Mouse (Mus musculus): ENCODE results near the gene Tfap2e. TPM values are rescaled to one million over a fixed set of nuclear protein-coding genes. Genes with fewer than 3 reads are reported as not detected.

Gene Tfap2e
- total and polyA plus RNA-seq, 2 experiments from 2014 or later, result 0.86 to 1.1 TPM

DNA sequence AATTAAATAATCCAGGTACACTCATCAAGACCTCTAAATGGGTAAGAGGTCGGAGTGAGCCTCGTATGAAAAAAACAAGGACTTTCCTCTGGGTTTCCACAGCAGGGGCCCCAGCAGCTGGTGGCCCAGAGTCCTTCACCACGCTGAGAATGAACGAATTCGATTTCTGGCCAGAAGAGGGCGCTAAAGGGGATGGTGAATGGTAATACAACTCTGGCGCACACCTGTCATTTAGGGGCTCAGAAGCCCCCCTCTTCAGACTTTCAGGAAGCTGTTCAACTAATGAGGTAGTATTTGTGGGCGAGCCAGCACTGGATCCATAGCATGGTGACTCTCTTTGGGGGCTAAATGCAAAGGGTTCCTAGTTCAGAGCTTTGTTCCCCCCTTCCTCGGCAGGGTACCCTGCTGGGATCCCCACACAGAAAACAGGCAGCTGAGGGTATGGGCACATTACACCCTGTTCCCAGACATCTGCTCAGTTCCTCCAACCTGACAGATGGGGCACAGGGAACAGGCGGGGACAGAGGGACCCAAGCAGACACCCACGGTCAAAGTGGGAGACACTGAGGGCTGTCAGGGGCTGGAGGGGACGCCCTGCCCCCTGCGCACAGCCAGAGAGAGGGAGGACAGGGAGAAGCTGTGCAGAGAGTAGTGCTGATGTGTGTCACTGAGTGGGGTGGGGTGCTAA, 9.6 kb upstream of the Tfap2e start:
- DNase-seq, result peak; percentile 80
- 33% methylated on average over 13 of the region's 13 CpGs for WGBS
- ATAC-seq, result peak; percentile 26; the same call in 1 of the 2 replicates

GRCm38 (mm10) chr4:126744831-126745230, 8.8 kb upstream of the Tfap2e start:
- 85% methylated on average over 14 of the region's 14 CpGs for WGBS
- no peak overlapping the region for H3K27ac ChIP-seq (ENCODE audit: low read depth, low read length)
- no peak for ATAC-seq
- H3K36me3 ChIP-seq (ENCODE audit: insufficient read depth), result peaks cover 63% of the 10 kb centered on the region
- H3K4me1 ChIP-seq (ENCODE audit: insufficient read depth), result peaks cover 4% of the 10 kb centered on the region
- H3K4me3 ChIP-seq (ENCODE audit: low read depth, low read length), result no peak overlapping the region
- no peak for TF ChIP-seq CTCF (IDR thresholded peaks at IDR 0.05; ENCODE audit: low read depth)
- H3K9me3 ChIP-seq (ENCODE audit: low read length), result no peaks in the 10 kb centered on the region
- DNase-seq, result no peak
- H3K27me3 ChIP-seq (ENCODE audit: insufficient read depth, low read length), result no peaks in the 10 kb centered on the region
- no peak overlapping the region for H3K9ac ChIP-seq
- H3K4me2 ChIP-seq (ENCODE audit: low read depth), result no peak overlapping the region

More for the DNA sequence above, 9.6 kb upstream of the Tfap2e start:
- Histone ChIP-seq H3K9me3 (ENCODE audit: low read length) (no peaks in the 10 kb centered on the region), H3K36me3 (ENCODE audit: insufficient read depth) (peaks cover 68% of the 10 kb centered on the region), H3K4me2 (ENCODE audit: low read depth) (no peak overlapping the region), H3K4me1 (ENCODE audit: insufficient read depth) (peaks cover 11% of the 10 kb centered on the region), H3K4me3 (ENCODE audit: low read depth, low read length) (no peak overlapping the region), H3K27ac (ENCODE audit: low read depth, low read length) (no peak overlapping the region), H3K27me3 (ENCODE audit: insufficient read depth, low read length) (no peaks in the 10 kb centered on the region), H3K9ac (no peak overlapping the region)
- peak; percentile 77 for TF ChIP-seq CTCF (IDR thresholded peaks at IDR 0.05; ENCODE audit: low read depth)

DNA sequence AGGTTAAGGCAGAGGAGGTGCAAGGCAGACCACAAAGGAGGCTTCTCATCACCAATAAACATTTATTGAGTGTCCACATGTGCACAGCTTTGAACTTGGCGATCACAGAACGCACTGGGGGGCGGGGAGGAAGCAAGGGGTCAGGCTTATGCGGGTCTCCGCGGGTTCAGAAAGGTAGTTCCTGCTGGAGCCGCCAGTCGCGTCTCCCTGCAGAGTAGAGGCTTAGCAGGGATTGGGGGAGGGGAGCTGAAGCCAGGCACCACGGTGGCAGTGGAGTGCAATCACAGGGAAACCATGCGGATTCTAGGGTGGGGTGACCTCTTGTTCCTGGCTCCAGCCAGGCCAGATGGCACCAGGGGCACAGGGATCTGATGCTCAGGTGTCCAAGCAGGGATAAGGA, 7.7 kb upstream of the Tfap2e start:
- no peak for ATAC-seq
- no peak overlapping the region for H3K4me2 ChIP-seq (ENCODE audit: low read depth)
- H3K4me1 ChIP-seq (ENCODE audit: insufficient read depth), result no peaks in the 10 kb centered on the region; the same call in 1 of the 2 replicates
- H3K27ac ChIP-seq (ENCODE audit: low read depth, low read length), result no peak overlapping the region
- DNase-seq, result no peak
- peaks cover 3% of the 10 kb centered on the region; the same call in 1 of the 2 replicates for H3K27me3 ChIP-seq (ENCODE audit: insufficient read depth, low read length)
- H3K36me3 ChIP-seq (ENCODE audit: insufficient read depth), result peaks cover 54% of the 10 kb centered on the region
- H3K9me3 ChIP-seq (ENCODE audit: low read length), result no peaks in the 10 kb centered on the region
- 21% methylated on average over 11 of the region's 11 CpGs for WGBS
- no peak overlapping the region for H3K4me3 ChIP-seq (ENCODE audit: low read depth, low read length)
- H3K9ac ChIP-seq, result no peak overlapping the region
- TF ChIP-seq CTCF (IDR thresholded peaks at IDR 0.05; ENCODE audit: low read depth), result no peak

DNA sequence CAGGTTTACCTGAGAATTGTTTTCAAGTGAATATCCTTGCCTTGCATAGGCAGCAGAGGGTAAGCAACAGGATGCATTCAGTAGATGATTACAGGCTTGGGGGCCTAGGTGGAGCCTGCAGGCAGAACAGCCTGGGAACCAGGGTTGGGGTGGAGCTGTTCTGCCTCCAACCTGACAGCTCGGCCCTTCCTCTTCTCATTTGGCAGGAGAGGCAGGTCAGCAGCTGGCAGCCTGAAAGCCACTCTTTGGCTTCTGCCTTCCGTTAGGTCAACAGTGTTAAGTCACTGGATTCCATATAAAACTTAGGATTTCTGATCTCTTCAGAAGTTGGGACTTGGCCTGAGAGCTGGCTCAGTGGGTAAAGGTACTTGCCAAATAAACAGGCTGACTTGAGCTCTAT, 6.9 kb upstream of the Tfap2e start:
- Histone ChIP-seq H3K4me2 (ENCODE audit: low read depth) (no peak overlapping the region), H3K27ac (ENCODE audit: low read depth, low read length) (no peak overlapping the region), H3K4me1 (ENCODE audit: insufficient read depth) (no peaks in the 10 kb centered on the region; the same call in 1 of the 2 replicates), H3K9ac (no peak overlapping the region), H3K4me3 (ENCODE audit: low read depth, low read length) (no peak overlapping the region), H3K36me3 (ENCODE audit: insufficient read depth) (peaks cover 46% of the 10 kb centered on the region), H3K27me3 (ENCODE audit: insufficient read depth, low read length) (peaks cover 10% of the 10 kb centered on the region; the same call in 1 of the 2 replicates), H3K9me3 (ENCODE audit: low read length) (no peaks in the 10 kb centered on the region)
- ATAC-seq (no peak), DNase-seq (no peak)
- TF ChIP-seq CTCF (IDR thresholded peaks at IDR 0.05; ENCODE audit: low read depth), result no peak
- 68% methylated on average over 2 of the region's 2 CpGs for WGBS

GRCm38 (mm10) chr4:126741448-126741847, 5.4 kb upstream of the Tfap2e start:
- DNase-seq, result peak; percentile 92
- peak; percentile 79 for ATAC-seq
- Histone ChIP-seq H3K4me2 (ENCODE audit: low read depth) (no peak overlapping the region; the same call in 1 of the 2 replicates), H3K4me3 (ENCODE audit: low read depth, low read length) (no peak overlapping the region), H3K27ac (ENCODE audit: low read depth, low read length) (no peak overlapping the region), H3K4me1 (ENCODE audit: insufficient read depth) (no peaks in the 10 kb centered on the region; the same call in 1 of the 2 replicates), H3K9ac (no peak overlapping the region), H3K27me3 (ENCODE audit: insufficient read depth, low read length) (peaks cover 23% of the 10 kb centered on the region; the same call in 1 of the 2 replicates), H3K36me3 (ENCODE audit: insufficient read depth) (peaks cover 35% of the 10 kb centered on the region), H3K9me3 (ENCODE audit: low read length) (no peaks in the 10 kb centered on the region)
- TF ChIP-seq CTCF (IDR thresholded peaks at IDR 0.05; ENCODE audit: low read depth), result peak; percentile 94
- 5% methylated on average over 12 of the region's 12 CpGs for whole genome bisulfite sequencing

DNA sequence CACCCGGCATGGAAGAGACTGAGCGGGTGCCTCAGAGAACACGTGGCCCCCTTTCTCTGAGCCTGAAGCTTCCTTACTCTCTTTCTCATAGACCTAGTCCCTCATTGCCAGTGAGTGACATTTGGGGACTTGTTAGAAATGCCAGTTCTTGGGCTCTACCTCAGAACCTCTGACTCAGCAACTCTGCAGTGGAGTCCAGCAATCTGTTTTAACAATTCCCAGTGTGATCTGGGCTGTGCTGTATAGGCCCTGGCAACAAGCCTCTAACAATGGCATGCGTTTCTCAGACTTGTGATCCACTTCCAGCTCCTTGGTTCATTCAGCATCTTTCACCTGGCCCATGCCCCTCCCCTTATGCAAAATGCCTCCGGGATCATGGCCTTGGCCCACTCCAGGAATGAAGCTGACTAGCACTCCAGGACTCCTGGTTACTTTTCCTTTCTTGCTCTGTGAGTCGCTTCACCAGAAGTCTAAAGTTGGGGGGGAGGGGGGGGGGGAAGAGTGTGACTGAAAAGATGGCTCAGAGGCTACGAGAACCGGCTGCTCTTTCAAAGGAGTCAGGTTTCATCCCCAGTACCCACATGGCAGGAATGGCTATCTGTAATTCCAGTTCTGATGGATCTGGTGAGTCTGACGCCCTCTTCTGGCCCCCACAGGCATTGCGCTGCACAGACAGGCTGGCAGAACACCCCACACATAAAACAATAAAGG, 4.1 kb upstream of the Tfap2e start:
- no peak overlapping the region for H3K4me3 ChIP-seq (ENCODE audit: low read depth, low read length)
- peak; percentile 44; the same call in 1 of the 2 replicates for TF ChIP-seq CTCF (IDR thresholded peaks at IDR 0.05; ENCODE audit: low read depth)
- ATAC-seq, result no peak
- H3K4me2 ChIP-seq (ENCODE audit: low read depth), result no peak overlapping the region
- peaks cover 30% of the 10 kb centered on the region; the same call in 1 of the 2 replicates for H3K27me3 ChIP-seq (ENCODE audit: insufficient read depth, low read length)
- H3K36me3 ChIP-seq (ENCODE audit: insufficient read depth), result peaks cover 23% of the 10 kb centered on the region
- no peaks in the 10 kb centered on the region for H3K9me3 ChIP-seq (ENCODE audit: low read length)
- DNase-seq, result no peak
- whole genome bisulfite sequencing, result 20% methylated on average over 10 of the region's 10 CpGs
- H3K9ac ChIP-seq, result no peak overlapping the region
- no peaks in the 10 kb centered on the region; the same call in 1 of the 2 replicates for H3K4me1 ChIP-seq (ENCODE audit: insufficient read depth)
- H3K27ac ChIP-seq (ENCODE audit: low read depth, low read length), result no peak overlapping the region

Measured in forebrain, postnatal 0 days (tissue).